Mouse (Mus musculus) hindbrain, embryonic 13.5 days (tissue): ENCODE measurements around the gene Acyp1. TPM values are rescaled to one million over a fixed set of nuclear protein-coding genes. Genes with fewer than 3 reads are reported as not detected.
A peak's percentile ranks its signal among the peaks of the same experiment; 100 is the strongest.
"Not testable (repeated sequence)": the region's sequence is repeated elsewhere in the genome, so short reads cannot be mapped to it uniquely, and the experiment has no call there.

Experiments
- ATAC-seq: fragments of 200-750 bp; cut with Nextera tagmentation; 2 replicates; pipeline ENCODE4 v1.8.0; 2017; ENCODE audit warnings: moderate TSS enrichment; ENCODE audit not compliant: low FRiP score
- H3K27ac ChIP-seq: fragments of 300-500 bp; sonication (generic); 2 replicates; pipeline ENCODE4 v1.5.1; 2015; ENCODE audit warnings: inconsistent platforms, mild to moderate bottlenecking, moderate library complexity
- H3K27me3 ChIP-seq: fragments of 300-500 bp; sonication (generic); 2 replicates; pipeline ENCODE4 v1.6.1; 2015; ENCODE audit warnings: mild to moderate bottlenecking, inconsistent platforms
- H3K36me3 ChIP-seq: fragments of 300-500 bp; sonication (generic); 2 replicates; pipeline ENCODE4 v1.6.1; 2015; ENCODE audit warnings: mild to moderate bottlenecking, inconsistent platforms
- H3K4me1 ChIP-seq: fragments of 300-500 bp; sonication (generic); replicated peaks from 2 replicates; pipeline ENCODE4 v1.6.1; 2015; ENCODE audit warnings: inconsistent platforms
- H3K4me2 ChIP-seq: fragments of 300-500 bp; sonication (generic); 2 replicates; pipeline ENCODE4 v1.6.1; 2015; ENCODE audit warnings: inconsistent platforms, mild to moderate bottlenecking, moderate library complexity
- H3K4me3 ChIP-seq: fragments of 300-500 bp; sonication (generic); 2 replicates; pipeline ENCODE4 v1.5.1; 2015; ENCODE audit warnings: mild to moderate bottlenecking, inconsistent platforms
- H3K9ac ChIP-seq: fragments of 300-500 bp; sonication (generic); 2 replicates; pipeline ENCODE4 v1.6.1; 2015; ENCODE audit warnings: mild to moderate bottlenecking, inconsistent platforms
- H3K9me3 ChIP-seq: fragments of 300-500 bp; sonication (generic); 2 replicates; pipeline ENCODE4 v1.6.1; 2016; ENCODE audit warnings: inconsistent platforms
- WGBS: fragments of 180-500 bp; shearing (Covaris S2); methylation state at CpG from one replicate; pipeline ENCODE4 v1.1.7; 2015; 5-methylcytosine and 5-hydroxymethylcytosine counted together
- polyA plus RNA-seq: library from polyadenylated mRNA; unstranded; fragments of >200 nt; fragmentation: Nextera tagmentation; extraction: Ambion mirVana; gene quantifications from 2 replicates; pipeline ENCODE4 v1.2.1, GENCODE M21; 2015

Acyp1 gene
- polyA plus RNA-seq, 1 experiment from 2014 or later = 72.4 TPM

DNA sequence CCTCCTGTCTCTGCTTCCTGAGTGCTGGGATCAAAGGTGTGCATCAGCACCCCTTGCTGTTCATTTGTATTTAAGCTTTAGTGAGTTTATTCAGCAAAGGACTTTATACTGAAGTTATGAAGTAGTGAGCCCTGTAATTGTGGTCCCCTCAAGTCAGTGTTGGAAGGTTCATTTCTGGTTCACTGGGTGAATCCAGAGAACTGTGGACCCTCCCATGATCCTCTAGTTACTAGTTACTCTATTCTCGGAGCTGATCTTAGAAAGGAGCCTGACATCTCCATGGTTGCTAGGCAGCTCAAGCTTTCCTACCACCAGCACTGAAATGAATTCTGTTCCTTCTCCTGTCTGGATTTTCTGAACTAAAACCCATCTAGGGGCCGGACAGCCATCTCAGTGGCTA lies 7.3 kb upstream of the Acyp1 start:
- Histone ChIP-seq H3K36me3 (peaks cover 28% of the 10 kb centered on the region), H3K4me1 (no peaks in the 10 kb centered on the region), H3K9ac (no peak overlapping the region), H3K27me3 (no peaks in the 10 kb centered on the region), H3K4me3 (no peak overlapping the region), H3K4me2 (no peak overlapping the region), H3K27ac (no peak overlapping the region), H3K9me3 (peaks cover 16% of the 10 kb centered on the region)
- 91% methylated on average over 2 of the region's 2 CpGs for WGBS
- no peak for ATAC-seq

GRCm38 (mm10) chr12:85292906-85293305 lies 4.7 kb upstream of the Acyp1 start:
- H3K27ac ChIP-seq = no peak overlapping the region
- no peak overlapping the region for H3K4me2 ChIP-seq
- H3K27me3 ChIP-seq = peaks cover 12% of the 10 kb centered on the region
- peaks cover 10% of the 10 kb centered on the region for H3K4me1 ChIP-seq
- peaks cover 16% of the 10 kb centered on the region for H3K9me3 ChIP-seq
- ATAC-seq = no peak
- no peak overlapping the region for H3K4me3 ChIP-seq
- H3K36me3 ChIP-seq = peaks cover 2% of the 10 kb centered on the region; the same call in 1 of the 2 replicates
- H3K9ac ChIP-seq = no peak overlapping the region

DNA sequence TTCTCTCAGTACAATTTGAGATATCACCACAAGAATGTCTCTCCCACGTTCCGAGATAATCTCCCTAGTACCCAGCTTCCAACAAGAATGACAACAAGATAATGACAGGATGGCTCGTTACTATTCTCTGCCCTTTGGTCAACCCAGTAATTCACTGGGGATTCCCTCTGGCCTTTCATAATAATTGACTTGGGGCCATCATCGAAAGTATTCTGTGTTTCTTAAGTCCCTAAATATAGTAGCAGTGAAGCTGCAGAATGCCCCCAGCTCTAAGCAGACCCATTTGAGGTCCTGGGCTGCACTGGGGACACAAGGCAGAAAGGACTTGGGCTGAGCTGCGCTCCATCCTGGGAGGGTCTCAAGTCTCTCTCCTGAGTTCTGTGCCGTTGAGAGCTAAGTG lies 4.0 kb upstream of the Acyp1 start:
- no peak for ATAC-seq
- Histone ChIP-seq H3K9ac (no peak overlapping the region), H3K4me2 (no peak overlapping the region), H3K4me3 (no peak overlapping the region), H3K27ac (no peak overlapping the region), H3K36me3 (no peaks in the 10 kb centered on the region), H3K27me3 (peaks cover 14% of the 10 kb centered on the region), H3K4me1 (peaks cover 12% of the 10 kb centered on the region), H3K9me3 (peaks cover 16% of the 10 kb centered on the region)
- 81% methylated on average over 6 of the region's 6 CpGs for WGBS

DNA sequence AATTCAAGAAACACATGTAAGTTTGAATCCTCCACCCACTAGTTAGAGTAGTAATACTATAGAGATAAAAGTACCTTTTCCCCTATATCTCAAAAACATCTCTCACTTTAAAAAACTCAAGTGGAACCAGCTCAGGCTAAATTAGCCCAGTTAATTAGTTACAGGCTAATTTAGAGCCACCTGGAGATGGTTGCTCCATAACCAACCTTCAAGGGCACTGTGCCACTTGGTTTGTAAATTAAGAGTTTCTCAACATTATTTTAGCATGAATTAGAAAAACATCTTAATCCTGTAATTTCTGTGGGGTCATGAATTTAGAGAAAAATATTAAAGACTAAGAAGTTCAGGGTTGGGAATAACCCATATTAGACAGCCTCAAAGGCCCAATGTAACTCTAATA lies 3.3 kb upstream of the Acyp1 start:
- no peak for ATAC-seq
- Histone ChIP-seq H3K4me3 (no peak overlapping the region), H3K4me2 (no peak overlapping the region), H3K27me3 (peaks cover 14% of the 10 kb centered on the region), H3K9ac (no peak overlapping the region), H3K36me3 (no peaks in the 10 kb centered on the region), H3K4me1 (peaks cover 12% of the 10 kb centered on the region), H3K9me3 (peaks cover 16% of the 10 kb centered on the region), H3K27ac (no peak overlapping the region)

- no peak for ATAC-seq
- no peak overlapping the region for H3K4me2 ChIP-seq
- H3K27me3 ChIP-seq = peaks cover 14% of the 10 kb centered on the region
These were observed 2.4 kb upstream of the Acyp1 start for GRCm38 (mm10) chr12:85290633-85291032.

DNA sequence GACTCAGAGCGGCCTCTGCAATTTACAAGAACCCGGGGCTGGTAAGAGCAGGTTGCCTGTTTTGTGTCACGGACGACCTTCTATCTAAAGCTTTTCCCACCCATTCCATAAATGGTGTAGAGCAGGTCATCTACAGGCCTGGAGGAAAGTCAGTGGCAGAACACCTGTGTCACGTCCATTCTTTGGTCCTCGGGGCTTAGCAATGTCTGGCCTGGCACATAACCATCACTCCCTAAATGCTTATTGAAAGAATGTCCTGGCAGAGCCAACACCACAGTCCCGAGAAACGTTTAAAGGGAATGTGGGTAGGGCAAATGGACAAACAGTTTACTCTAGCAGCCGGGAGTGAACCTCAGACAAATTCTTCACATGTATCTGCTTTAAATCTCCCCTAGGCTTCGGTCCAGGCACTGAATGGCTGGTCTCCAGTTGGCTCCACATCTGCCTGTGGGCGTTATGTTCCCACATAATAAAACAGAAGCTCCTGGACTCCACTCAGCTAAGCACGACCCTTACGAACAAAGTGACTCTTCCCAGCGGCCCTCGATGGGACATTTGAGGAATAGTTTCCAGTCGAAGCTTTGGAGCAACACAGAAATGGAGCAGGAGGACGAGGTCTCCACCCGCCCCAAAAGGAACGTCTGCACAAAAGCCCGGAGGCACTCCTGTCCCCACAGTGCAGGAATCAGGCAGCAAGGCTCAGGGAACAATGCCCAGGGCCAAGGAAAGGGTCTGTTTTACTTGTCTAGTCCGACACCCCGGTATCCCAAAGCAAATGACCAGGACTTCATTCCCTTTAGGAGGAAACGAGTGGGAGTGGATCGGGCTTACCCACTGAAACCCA lies 1.1 kb upstream of the Acyp1 start:
- peaks cover 14% of the 10 kb centered on the region for H3K27me3 ChIP-seq
- 0 out of 2 replicates have a peak, but pooled peaks have one; percentile 2 for ATAC-seq
- peak overlapping the region; percentile 70 for H3K9ac ChIP-seq
- 66% methylated on average over 24 of the region's 24 CpGs for WGBS
- H3K4me2 ChIP-seq = peak overlapping the region; percentile 79
- H3K9me3 ChIP-seq = peaks cover 7% of the 10 kb centered on the region
- no peaks in the 10 kb centered on the region for H3K36me3 ChIP-seq
- no peak overlapping the region for H3K27ac ChIP-seq
- peak overlapping the region; percentile 48 for H3K4me3 ChIP-seq
- peaks cover 12% of the 10 kb centered on the region for H3K4me1 ChIP-seq

More at GRCm38 (mm10) chr12:85290633-85291032, 2.4 kb upstream of the Acyp1 start:
- Histone ChIP-seq H3K9me3 (peaks cover 16% of the 10 kb centered on the region), H3K9ac (no peak overlapping the region), H3K4me1 (peaks cover 12% of the 10 kb centered on the region), H3K4me3 (no peak overlapping the region), H3K27ac (no peak overlapping the region), H3K36me3 (no peaks in the 10 kb centered on the region)
- 83% methylated on average over 10 of the region's 10 CpGs for WGBS

- Histone ChIP-seq H3K27me3 (peaks cover 14% of the 10 kb centered on the region), H3K36me3 (no peaks in the 10 kb centered on the region), H3K9me3 (peaks cover 4% of the 10 kb centered on the region; the same call in 1 of the 2 replicates), H3K4me1 (peaks cover 12% of the 10 kb centered on the region), H3K4me2 (peak within 1 kb of the TSS; percentile 79), H3K9ac (peak within 1 kb of the TSS; percentile 70), H3K4me3 (peak within 1 kb of the TSS; percentile 48), H3K27ac (no peak within 1 kb of the TSS)
- 4% methylated on average over 28 of the region's 31 CpGs for WGBS
- ATAC-seq = peak; percentile 91
These were observed 383 bp upstream of the Acyp1 start, which contains the start of gene Zc2hc1c for GRCm38 (mm10) chr12:85288486-85289156. Zc2hc1c (plus strand) TSS chr12:85288591.

DNA sequence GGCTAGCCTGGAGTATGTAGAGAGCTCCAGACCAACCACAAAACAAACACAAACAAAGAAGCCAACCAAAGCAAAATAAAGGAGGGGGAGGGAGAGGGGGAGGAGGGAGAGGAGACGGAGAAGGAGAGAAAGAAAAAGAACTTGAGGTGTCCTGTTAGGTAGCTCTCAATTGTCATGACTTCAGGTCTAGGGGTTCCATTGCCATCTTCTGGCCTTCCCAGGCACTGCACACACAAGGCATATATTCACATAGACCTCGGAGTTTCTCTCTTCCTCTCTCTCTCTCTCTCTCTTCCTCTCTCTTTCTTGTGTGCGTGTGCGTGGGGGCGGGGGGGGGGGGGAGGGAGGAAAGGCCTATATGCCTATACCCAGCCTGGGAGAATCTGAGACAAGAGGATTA lies 1.3 kb downstream of the Acyp1 start:
- Histone ChIP-seq H3K4me1 (peaks cover 12% of the 10 kb centered on the region), H3K36me3 (no peaks in the 10 kb centered on the region), H3K9me3 (no peaks in the 10 kb centered on the region), H3K4me3 (no peak overlapping the region), H3K27ac (no peak overlapping the region), H3K9ac (no peak overlapping the region), H3K4me2 (no peak overlapping the region), H3K27me3 (peaks cover 14% of the 10 kb centered on the region)
- WGBS = 60% methylated on average over 1 of the region's 5 CpGs
- ATAC-seq = no peak

DNA sequence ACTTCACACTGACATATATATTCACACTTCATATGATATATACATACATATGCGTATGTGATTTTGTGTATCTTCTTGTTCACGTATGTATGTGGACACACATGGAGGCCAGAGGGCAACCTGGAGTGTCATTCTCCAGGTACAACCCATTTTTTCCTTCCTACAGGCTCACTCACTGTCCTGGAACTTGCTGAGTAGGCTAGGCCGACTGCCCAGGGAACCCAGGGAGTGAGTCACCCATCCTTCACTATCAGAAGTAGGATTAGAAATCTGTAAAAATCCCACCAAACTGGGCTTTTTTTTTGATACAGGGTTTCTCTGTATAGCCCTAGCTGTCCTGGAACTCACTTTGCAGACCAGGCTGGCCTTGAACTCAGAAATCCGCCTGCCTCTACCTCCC lies 3.2 kb downstream of the Acyp1 start:
- H3K4me1 ChIP-seq = peaks cover 12% of the 10 kb centered on the region
- ATAC-seq = no peak
- H3K36me3 ChIP-seq = no peaks in the 10 kb centered on the region
- no peak overlapping the region for H3K4me3 ChIP-seq
- no peak overlapping the region for H3K4me2 ChIP-seq
- 94% methylated on average over 4 of the region's 4 CpGs for WGBS
- no peak overlapping the region for H3K9ac ChIP-seq
- H3K27me3 ChIP-seq = peaks cover 13% of the 10 kb centered on the region
- no peak overlapping the region for H3K27ac ChIP-seq
- no peaks in the 10 kb centered on the region for H3K9me3 ChIP-seq

GRCm38 (mm10) chr12:85284331-85284730 lies 3.9 kb downstream of the Acyp1 start:
- Histone ChIP-seq H3K27ac (no peak overlapping the region), H3K4me2 (no peak overlapping the region), H3K9ac (no peak overlapping the region), H3K4me3 (no peak overlapping the region), H3K27me3 (peaks cover 7% of the 10 kb centered on the region), H3K4me1 (peaks cover 17% of the 10 kb centered on the region), H3K36me3 (no peaks in the 10 kb centered on the region), H3K9me3 (no peaks in the 10 kb centered on the region)
- WGBS = 73% methylated on average over 8 of the region's 8 CpGs
- ATAC-seq = no peak

- not testable (repeated sequence) for H3K9me3 ChIP-seq, H3K27ac ChIP-seq, H3K36me3 ChIP-seq, H3K4me2 ChIP-seq, H3K4me1 ChIP-seq, H3K9ac ChIP-seq, ATAC-seq, H3K27me3 ChIP-seq, H3K4me3 ChIP-seq
- 100% methylated on average over 1 of the region's 4 CpGs for WGBS
These were observed 6.5 kb downstream of the Acyp1 start for GRCm38 (mm10) chr12:85281756-85282155.

DNA sequence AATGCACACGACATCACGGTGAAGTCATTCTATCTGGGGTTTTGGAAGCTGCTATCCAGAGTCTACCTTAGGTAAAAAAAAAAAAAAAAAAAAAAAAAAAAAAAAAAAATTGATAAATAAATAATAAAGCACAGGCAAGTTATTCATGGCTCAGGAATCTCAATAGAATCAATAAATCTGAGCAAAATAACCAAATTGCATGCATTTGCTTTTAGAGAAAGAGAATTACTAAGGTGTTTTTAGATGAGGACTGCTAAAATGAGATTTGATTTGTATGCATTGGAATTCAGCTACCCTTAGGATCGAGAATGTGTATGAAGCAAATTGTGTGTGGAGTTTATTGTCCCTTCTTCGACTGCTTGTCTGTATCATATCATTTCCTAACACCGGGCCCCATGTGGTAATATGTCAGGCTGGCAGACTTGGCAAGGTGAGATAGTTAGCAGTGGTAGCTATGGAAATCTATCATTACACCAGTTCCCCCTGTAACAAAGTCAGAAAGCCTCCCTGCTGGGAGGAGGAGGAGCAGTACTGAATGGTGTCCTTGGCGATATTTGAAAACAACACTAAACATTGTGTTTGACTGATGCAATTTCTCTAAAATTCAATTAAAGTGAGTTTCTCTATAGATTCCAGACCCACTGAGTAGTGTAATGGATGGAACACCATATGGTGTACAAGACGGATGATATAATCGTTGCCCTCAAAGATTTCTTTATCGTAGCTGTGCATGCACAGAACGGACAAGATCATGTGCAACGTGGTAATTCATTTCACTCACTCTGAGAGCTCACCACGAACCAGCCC lies 7.2 kb downstream of the Acyp1 start:
- 61% methylated on average over 12 of the region's 12 CpGs for WGBS
- ATAC-seq = no peak
- H3K27ac ChIP-seq = peak overlapping the region; percentile 10; the same call in 1 of the 2 replicates
- H3K4me3 ChIP-seq = peak overlapping the region; percentile 72
- peaks cover 4% of the 10 kb centered on the region; the same call in 1 of the 2 replicates for H3K36me3 ChIP-seq
- H3K4me1 ChIP-seq = peaks cover 6% of the 10 kb centered on the region
- H3K4me2 ChIP-seq = peak overlapping the region; percentile 78
- no peaks in the 10 kb centered on the region for H3K27me3 ChIP-seq
- no peak overlapping the region for H3K9ac ChIP-seq
- H3K9me3 ChIP-seq = no peaks in the 10 kb centered on the region
